Mouse (Mus musculus): ENCODE data around the gene U90926. TPM values are rescaled to one million over a fixed set of nuclear protein-coding genes. Genes with fewer than 3 reads are reported as not detected.

The U90926 gene
- polyA plus RNA-seq, 1 experiment from 2014 or later, result not detected

DNA sequence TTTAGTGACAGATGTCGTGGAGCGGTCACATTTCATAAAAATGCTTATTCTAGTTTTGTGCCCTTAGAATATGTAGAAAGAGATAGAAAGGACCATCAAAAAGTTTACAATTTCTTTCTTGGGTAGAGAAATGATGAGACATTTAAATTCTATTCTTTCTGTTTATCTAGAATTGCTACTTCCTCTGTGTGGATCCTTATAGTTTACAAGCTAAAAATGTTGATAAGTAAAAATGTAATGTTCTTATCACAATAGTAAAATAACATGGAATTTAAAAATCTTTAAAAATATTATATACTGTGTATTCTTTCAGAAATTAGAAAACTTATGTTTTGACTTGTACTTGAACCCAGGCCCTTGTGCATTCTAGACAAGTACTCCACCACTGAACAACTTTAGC, 29.7 kb upstream of the U90926 start:
- Histone ChIP-seq H3K4me2 (ENCODE audit: low read depth) (no peak overlapping the region), H3K9me3 (ENCODE audit: control insufficient read depth, low read length) (no peaks in the 10 kb centered on the region), H3K4me3 (ENCODE audit: low read depth, low read length) (no peak overlapping the region), H3K36me3 (ENCODE audit: control insufficient read depth, insufficient read depth, low read length) (no peaks in the 10 kb centered on the region), H3K27ac (ENCODE audit: low read depth, low read length) (no peak overlapping the region), H3K4me1 (ENCODE audit: control insufficient read depth, insufficient read depth, low read length) (no peaks in the 10 kb centered on the region), H3K9ac (ENCODE audit: low read length) (no peak overlapping the region), H3K27me3 (ENCODE audit: control insufficient read depth, insufficient read depth, low read length) (no peaks in the 10 kb centered on the region)
- 94% methylated on average over 2 of the region's 2 CpGs for WGBS
- ATAC-seq (ENCODE audit: insufficient read depth, low FRiP score, low TSS enrichment), result no peak
- no peak for DNase-seq (ENCODE audit: low spot score)

DNA sequence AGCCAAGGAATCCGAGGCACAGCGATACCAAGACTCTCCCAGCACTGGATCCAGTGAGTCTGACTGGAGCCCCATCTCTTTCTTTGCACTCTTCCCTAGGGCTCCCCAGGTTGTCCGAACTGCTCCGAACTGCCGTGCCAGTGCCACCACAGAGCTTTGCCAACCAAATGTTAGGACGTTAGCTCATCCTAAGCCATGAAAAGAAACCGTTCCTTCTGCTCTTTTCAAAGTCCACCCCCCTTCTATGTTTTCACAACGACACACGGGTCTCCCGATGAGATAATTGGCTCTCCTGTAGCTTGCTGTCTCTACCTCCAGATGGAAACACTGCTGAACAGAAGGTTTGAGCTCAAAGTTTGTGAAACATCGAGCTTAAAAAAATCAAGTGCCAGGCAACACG, 25.6 kb upstream of the U90926 start:
- H3K9me3 ChIP-seq (ENCODE audit: control insufficient read depth, low read length), result no peaks in the 10 kb centered on the region
- no peaks in the 10 kb centered on the region for H3K4me1 ChIP-seq (ENCODE audit: control insufficient read depth, insufficient read depth, low read length)
- ATAC-seq (ENCODE audit: insufficient read depth, low FRiP score, low TSS enrichment), result no peak
- DNase-seq (ENCODE audit: low spot score), result no peak
- no peak overlapping the region for H3K9ac ChIP-seq (ENCODE audit: low read length)
- H3K4me3 ChIP-seq (ENCODE audit: low read depth, low read length), result no peak overlapping the region
- no peak overlapping the region for H3K27ac ChIP-seq (ENCODE audit: low read depth, low read length)
- no peaks in the 10 kb centered on the region for H3K36me3 ChIP-seq (ENCODE audit: control insufficient read depth, insufficient read depth, low read length)
- 91% methylated on average over 12 of the region's 12 CpGs for WGBS
- H3K27me3 ChIP-seq (ENCODE audit: control insufficient read depth, insufficient read depth, low read length), result no peaks in the 10 kb centered on the region
- H3K4me2 ChIP-seq (ENCODE audit: low read depth), result no peak overlapping the region

DNA sequence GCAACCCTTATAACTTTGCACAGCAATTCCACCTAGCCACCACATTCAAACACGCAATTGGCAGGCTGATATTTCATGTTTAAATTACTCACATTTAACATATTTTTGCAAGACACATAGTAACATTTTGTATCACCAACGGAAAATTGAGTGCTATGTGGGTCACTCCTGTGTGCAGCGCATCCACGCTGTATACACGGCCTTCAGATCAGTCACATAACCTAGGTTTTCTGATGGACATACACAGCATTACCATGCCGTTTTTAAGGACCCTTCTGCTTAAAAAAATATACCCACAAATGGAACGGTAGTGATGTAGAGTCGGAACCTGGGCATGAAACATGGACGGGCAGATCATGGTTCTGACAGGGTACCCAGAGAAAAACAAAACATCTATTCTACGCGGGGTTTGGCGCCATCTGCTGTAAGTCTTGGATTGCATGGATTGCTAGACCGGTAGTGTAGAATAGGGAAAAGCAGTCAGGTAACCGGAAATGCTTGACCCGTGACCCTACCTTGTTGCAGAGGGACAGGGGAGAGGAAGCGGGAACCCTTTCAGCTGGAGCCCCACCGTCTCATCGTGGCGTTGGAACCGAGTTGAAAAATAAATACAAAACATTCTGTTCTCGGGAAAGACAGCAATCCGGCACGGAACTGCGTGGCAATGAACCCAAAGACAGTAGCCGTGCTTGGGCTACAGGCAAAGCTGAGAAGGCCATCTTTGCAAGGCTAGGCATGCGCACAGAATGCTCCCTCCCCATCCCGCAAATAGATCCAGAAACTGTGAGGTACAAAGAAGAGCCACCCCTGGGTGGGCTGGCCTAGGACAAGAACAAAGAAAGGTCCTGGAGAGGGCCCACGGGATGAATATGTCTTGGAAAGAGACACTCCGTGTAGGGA, 24.4 kb upstream of the U90926 start:
- H3K9ac ChIP-seq (ENCODE audit: low read length), result no peak overlapping the region
- H3K9me3 ChIP-seq (ENCODE audit: control insufficient read depth, low read length), result no peaks in the 10 kb centered on the region
- H3K27ac ChIP-seq (ENCODE audit: low read depth, low read length), result no peak overlapping the region
- no peak overlapping the region for H3K4me2 ChIP-seq (ENCODE audit: low read depth)
- H3K4me3 ChIP-seq (ENCODE audit: low read depth, low read length), result no peak overlapping the region
- no peaks in the 10 kb centered on the region for H3K4me1 ChIP-seq (ENCODE audit: control insufficient read depth, insufficient read depth, low read length)
- no peaks in the 10 kb centered on the region for H3K36me3 ChIP-seq (ENCODE audit: control insufficient read depth, insufficient read depth, low read length)
- 49% methylated on average over 29 of the region's 29 CpGs for WGBS
- H3K27me3 ChIP-seq (ENCODE audit: control insufficient read depth, insufficient read depth, low read length), result no peaks in the 10 kb centered on the region
- ATAC-seq (ENCODE audit: insufficient read depth, low FRiP score, low TSS enrichment) (peak; percentile 45; the same call in 1 of the 2 replicates), DNase-seq (ENCODE audit: low spot score) (peak; percentile 66)

DNA sequence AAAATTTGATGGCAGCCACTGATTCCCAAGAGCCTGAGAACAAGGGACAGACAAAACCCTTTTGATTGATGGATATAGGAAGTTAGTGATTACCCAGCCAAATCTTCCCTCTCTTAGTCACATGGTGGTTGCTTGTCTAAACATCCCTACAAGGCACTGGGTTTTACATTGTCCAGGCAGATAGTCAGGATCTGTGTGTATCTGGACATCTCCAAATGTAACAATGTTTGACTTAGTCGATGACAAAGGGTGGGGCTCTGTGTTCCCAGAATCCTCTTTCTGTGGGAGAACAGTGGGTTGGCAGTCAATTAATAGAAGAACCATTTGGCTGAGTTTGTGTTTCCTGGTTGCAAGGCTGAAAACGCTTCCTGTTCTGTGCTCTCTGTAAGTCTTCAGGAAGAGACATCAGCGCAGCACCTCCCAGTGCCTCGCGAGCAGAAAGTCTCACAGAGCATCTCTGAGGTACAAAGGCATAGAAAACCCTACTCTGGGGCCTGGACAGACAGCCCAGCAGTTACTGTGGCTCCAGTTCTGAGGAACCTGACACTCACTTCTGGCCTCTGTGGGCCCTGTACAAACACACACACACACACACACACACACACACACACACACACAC, 19.8 kb upstream of the U90926 start:
- no peaks in the 10 kb centered on the region for H3K4me1 ChIP-seq (ENCODE audit: control insufficient read depth, insufficient read depth, low read length)
- no peak overlapping the region for H3K27ac ChIP-seq (ENCODE audit: low read depth, low read length)
- H3K9ac ChIP-seq (ENCODE audit: low read length), result no peak overlapping the region
- no peak overlapping the region for H3K4me2 ChIP-seq (ENCODE audit: low read depth)
- H3K4me3 ChIP-seq (ENCODE audit: low read depth, low read length), result no peak overlapping the region
- DNase-seq (ENCODE audit: low spot score) (no peak), ATAC-seq (ENCODE audit: insufficient read depth, low FRiP score, low TSS enrichment) (no peak)
- WGBS, result 55% methylated on average over 5 of the region's 5 CpGs
- no peaks in the 10 kb centered on the region for H3K9me3 ChIP-seq (ENCODE audit: control insufficient read depth, low read length)
- no peaks in the 10 kb centered on the region for H3K36me3 ChIP-seq (ENCODE audit: control insufficient read depth, insufficient read depth, low read length)
- H3K27me3 ChIP-seq (ENCODE audit: control insufficient read depth, insufficient read depth, low read length), result no peaks in the 10 kb centered on the region

DNA sequence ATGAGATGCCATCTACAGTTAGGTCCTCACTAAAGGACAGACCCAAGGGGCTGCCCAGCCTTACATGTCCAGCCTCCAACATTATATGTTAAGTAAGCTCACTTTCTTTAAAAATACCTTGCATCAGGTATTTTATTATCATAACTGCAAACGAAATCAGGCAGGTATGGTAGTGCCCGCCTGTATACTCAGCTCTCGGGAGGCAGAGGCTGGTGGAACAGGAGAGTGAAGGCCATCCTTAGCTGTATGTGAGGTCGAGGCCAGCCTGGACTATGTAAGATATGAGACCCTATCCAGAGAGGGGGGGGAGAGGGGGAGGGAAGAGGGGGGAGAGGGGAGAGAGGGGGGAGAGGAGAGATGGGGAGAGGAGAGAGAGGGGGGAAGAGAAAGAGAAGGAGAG, 18.2 kb upstream of the U90926 start:
- DNase-seq (ENCODE audit: low spot score) (no peak), ATAC-seq (ENCODE audit: insufficient read depth, low FRiP score, low TSS enrichment) (no peak)
- H3K9me3 ChIP-seq (ENCODE audit: control insufficient read depth, low read length), result no peaks in the 10 kb centered on the region
- no peak overlapping the region for H3K9ac ChIP-seq (ENCODE audit: low read length)
- H3K4me1 ChIP-seq (ENCODE audit: control insufficient read depth, insufficient read depth, low read length), result no peaks in the 10 kb centered on the region
- 92% methylated on average over 4 of the region's 4 CpGs for WGBS
- no peaks in the 10 kb centered on the region for H3K27me3 ChIP-seq (ENCODE audit: control insufficient read depth, insufficient read depth, low read length)
- H3K27ac ChIP-seq (ENCODE audit: low read depth, low read length), result no peak overlapping the region
- H3K36me3 ChIP-seq (ENCODE audit: control insufficient read depth, insufficient read depth, low read length), result no peaks in the 10 kb centered on the region
- no peak overlapping the region for H3K4me3 ChIP-seq (ENCODE audit: low read depth, low read length)
- no peak overlapping the region for H3K4me2 ChIP-seq (ENCODE audit: low read depth)

DNA sequence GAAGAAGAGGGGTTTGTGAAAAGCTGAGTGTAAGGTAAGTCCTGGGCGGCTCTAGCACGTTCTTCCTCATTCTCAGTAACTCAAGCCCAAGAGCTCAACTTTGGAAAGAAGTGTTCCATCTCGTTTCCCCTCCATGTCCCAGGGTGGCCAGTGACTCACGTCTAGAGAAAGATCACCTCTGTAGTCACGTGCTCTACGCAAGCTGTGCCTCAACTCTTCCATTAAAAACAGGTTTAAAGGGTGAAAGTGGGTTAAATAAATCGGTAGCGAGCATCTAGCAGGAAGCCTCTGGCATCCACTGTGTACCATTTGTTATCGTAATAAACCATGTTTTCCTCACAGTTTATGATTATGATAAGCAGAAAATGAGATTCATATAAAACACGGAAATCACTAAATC, 16.6 kb upstream of the U90926 start:
- no peak for ATAC-seq (ENCODE audit: insufficient read depth, low FRiP score, low TSS enrichment)
- Histone ChIP-seq H3K4me1 (ENCODE audit: control insufficient read depth, insufficient read depth, low read length) (no peaks in the 10 kb centered on the region), H3K4me3 (ENCODE audit: low read depth, low read length) (no peak overlapping the region), H3K27ac (ENCODE audit: low read depth, low read length) (no peak overlapping the region), H3K9me3 (ENCODE audit: control insufficient read depth, low read length) (no peaks in the 10 kb centered on the region), H3K4me2 (ENCODE audit: low read depth) (no peak overlapping the region), H3K36me3 (ENCODE audit: control insufficient read depth, insufficient read depth, low read length) (no peaks in the 10 kb centered on the region), H3K27me3 (ENCODE audit: control insufficient read depth, insufficient read depth, low read length) (no peaks in the 10 kb centered on the region), H3K9ac (ENCODE audit: low read length) (no peak overlapping the region)
- DNase-seq (ENCODE audit: low spot score), result no peak
- 90% methylated on average over 10 of the region's 10 CpGs for WGBS

DNA sequence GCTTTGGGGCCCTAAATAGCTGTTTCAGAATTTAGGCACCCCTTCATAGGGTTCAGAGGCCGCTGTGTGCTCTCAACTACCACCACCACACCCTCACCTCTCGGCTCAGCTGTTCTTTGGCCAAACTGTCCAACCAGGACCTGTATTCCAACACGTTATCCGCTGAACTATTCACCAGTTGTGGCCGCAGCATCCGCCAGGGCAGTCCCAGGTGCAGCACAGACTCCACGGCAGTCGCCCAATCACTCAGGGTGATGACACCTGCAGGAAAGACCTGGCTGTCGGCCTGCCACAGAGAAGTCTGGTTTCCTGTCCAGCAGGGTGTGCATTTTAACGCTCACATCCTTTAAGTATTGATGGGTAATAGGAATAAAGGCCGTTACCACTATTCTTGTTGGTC, 15.1 kb upstream of the U90926 start:
- DNase-seq (ENCODE audit: low spot score), result no peak

DNA sequence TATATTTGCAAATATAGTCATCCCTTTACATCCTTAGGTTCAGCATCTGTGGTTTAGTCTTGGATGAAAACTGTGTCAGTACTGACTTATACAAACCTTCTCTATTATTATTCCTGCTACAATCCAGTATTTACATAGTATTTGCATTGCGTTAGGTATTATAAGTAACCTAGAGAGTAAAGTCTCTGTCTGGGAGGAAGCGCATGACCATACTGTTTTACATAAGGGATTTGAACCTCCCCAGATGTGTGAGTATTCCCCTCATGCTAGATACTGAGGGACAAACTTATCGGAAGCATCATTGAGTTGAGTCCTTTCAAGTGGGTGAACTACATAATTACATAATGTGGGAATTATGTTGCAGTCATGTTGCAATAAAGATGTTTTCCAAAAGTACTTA, 14.3 kb upstream of the U90926 start:
- Histone ChIP-seq H3K36me3 (ENCODE audit: control insufficient read depth, insufficient read depth, low read length) (no peaks in the 10 kb centered on the region), H3K4me2 (ENCODE audit: low read depth) (no peak overlapping the region), H3K4me3 (ENCODE audit: low read depth, low read length) (no peak overlapping the region), H3K9me3 (ENCODE audit: control insufficient read depth, low read length) (no peaks in the 10 kb centered on the region), H3K9ac (ENCODE audit: low read length) (no peak overlapping the region), H3K4me1 (ENCODE audit: control insufficient read depth, insufficient read depth, low read length) (no peaks in the 10 kb centered on the region), H3K27ac (ENCODE audit: low read depth, low read length) (no peak overlapping the region), H3K27me3 (ENCODE audit: control insufficient read depth, insufficient read depth, low read length) (no peaks in the 10 kb centered on the region)
- DNase-seq (ENCODE audit: low spot score), result no peak
- 96% methylated on average over 3 of the region's 3 CpGs for WGBS
- ATAC-seq (ENCODE audit: insufficient read depth, low FRiP score, low TSS enrichment), result no peak

More for the DNA sequence above, 15.1 kb upstream of the U90926 start:
- no peak for ATAC-seq (ENCODE audit: insufficient read depth, low FRiP score, low TSS enrichment)
- Histone ChIP-seq H3K36me3 (ENCODE audit: control insufficient read depth, insufficient read depth, low read length) (no peaks in the 10 kb centered on the region), H3K27me3 (ENCODE audit: control insufficient read depth, insufficient read depth, low read length) (no peaks in the 10 kb centered on the region), H3K9me3 (ENCODE audit: control insufficient read depth, low read length) (no peaks in the 10 kb centered on the region), H3K4me1 (ENCODE audit: control insufficient read depth, insufficient read depth, low read length) (no peaks in the 10 kb centered on the region), H3K9ac (ENCODE audit: low read length) (no peak overlapping the region), H3K27ac (ENCODE audit: low read depth, low read length) (no peak overlapping the region), H3K4me3 (ENCODE audit: low read depth, low read length) (no peak overlapping the region), H3K4me2 (ENCODE audit: low read depth) (no peak overlapping the region)
- 85% methylated on average over 11 of the region's 11 CpGs for WGBS

DNA sequence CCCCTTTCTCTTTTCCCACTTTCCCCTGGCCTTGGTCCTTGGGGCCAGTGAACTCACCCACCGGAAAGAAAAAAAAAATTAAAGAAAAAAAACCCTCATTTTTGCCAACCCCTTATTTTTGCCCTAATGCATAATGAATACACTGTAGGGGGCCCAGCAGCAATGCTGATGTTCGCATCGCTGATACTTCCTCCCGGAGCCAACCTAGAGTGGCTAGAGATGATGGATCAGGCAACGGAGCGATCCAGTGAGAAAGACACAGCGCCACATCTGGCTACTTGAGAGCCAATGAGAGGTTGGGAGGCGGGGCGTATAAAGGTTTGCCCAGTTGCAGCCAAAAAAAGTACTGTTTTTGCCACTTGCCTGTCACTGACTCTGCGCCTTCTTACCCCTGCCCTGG, 13.6 kb upstream of the U90926 start:
- Histone ChIP-seq H3K27ac (ENCODE audit: low read depth, low read length) (no peak overlapping the region), H3K9me3 (ENCODE audit: control insufficient read depth, low read length) (no peaks in the 10 kb centered on the region), H3K4me1 (ENCODE audit: control insufficient read depth, insufficient read depth, low read length) (no peaks in the 10 kb centered on the region), H3K4me2 (ENCODE audit: low read depth) (no peak overlapping the region), H3K27me3 (ENCODE audit: control insufficient read depth, insufficient read depth, low read length) (no peaks in the 10 kb centered on the region), H3K4me3 (ENCODE audit: low read depth, low read length) (no peak overlapping the region), H3K36me3 (ENCODE audit: control insufficient read depth, insufficient read depth, low read length) (no peaks in the 10 kb centered on the region), H3K9ac (ENCODE audit: low read length) (no peak overlapping the region)
- ATAC-seq (ENCODE audit: insufficient read depth, low FRiP score, low TSS enrichment), result no peak
- DNase-seq (ENCODE audit: low spot score), result no peak
- 49% methylated on average over 10 of the region's 10 CpGs for WGBS

All from neural tube, embryonic 11.5 days (tissue).